Mouse (Mus musculus) right cerebral cortex, postnatal 36 days (tissue): ENCODE measurements at regions not wholly inside any gene's neighbourhood (a gene's known extent, or its start where the extent isn't known, plus 50 kb on each side); places are given as distances from the start of the nearest gene placed in this dataset.

Source experiments
- DNase-seq, 2 experiments: peaks; one replicate each; pipeline ENCODE4 v3.0.0; 2022; ENCODE audit warnings: low spot score in 2 of 2, mixed read lengths in 1 of 2

- DNase-seq = no peak
These were observed 337.9 kb upstream of the Eif4g2 start for GRCm38 (mm10) chr7:111420698-111421097.

- no peak for DNase-seq
These were observed 334.9 kb upstream of the Eif4g2 start for GRCm38 (mm10) chr7:111417735-111418134.

GRCm38 (mm10) chr7:111416061-111416460, 333.2 kb upstream of the Eif4g2 start:
- no peak for DNase-seq

DNA sequence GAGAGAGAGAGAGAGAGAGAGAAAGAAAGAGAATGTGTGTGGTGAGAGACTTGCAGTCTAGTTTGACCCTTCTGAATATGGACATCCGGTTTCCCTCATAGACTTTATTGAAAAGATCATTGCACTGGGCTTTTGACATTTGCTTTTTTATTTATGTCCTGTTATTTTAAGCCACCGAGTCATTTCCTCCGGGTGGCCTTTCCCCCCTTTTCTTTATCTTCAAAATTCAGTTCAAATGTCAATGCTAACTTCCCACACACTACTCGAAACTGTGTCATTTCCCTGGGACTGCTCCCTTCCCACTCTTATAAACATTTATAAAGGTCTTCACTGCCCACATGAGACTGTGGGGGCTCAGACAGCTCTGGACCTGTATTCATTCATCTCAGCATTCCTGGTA, 330.9 kb upstream of the Eif4g2 start:
- DNase-seq = no peak

DNA sequence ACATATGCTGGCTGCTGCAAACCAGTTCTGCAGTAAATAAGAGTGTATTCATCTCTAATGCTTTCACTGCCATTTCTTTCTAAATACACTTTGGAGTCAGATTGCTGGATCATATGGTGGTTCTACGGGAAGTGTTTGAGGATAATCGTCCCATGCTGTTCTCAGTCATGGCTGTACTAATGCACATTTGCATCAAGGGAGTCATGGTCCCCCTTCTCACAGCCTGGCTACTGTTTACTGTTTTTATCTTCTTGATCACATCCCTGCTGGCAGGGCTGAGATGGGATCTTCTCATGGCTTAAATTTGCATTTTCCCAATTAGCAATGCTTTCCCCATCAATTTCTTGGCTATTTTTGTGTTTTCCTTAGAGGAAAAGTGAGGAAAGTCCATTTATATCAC, 330.1 kb upstream of the Eif4g2 start:
- DNase-seq = no peak

DNA sequence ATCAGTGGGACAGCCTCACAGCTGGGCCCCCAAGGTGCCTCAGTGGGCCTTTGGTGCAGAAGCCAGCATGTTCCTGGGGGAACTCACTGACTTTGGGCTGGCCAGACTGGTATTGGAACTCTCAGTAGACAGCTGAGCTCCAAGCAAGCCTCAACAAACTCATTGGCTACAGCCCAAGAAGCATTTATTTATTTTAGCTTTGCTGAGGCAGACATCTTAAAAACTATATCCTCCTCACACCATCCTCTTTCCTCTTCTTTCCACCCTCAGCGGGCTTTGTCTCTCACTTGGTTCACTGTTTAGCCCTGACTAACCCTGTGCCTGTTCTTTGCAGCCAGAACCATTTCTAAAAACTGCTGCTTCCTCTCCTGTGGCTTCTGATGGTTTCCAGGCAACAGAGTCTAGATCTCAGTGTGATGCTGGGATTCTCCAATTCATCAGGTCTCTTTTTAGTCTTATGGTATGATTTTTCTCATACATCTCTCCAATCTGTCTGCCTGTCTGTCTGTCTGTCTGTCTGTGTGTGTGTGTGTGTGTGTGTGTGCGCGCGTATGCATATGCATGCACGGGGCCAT, 328.6 kb upstream of the Eif4g2 start:
- no peak for DNase-seq

DNA sequence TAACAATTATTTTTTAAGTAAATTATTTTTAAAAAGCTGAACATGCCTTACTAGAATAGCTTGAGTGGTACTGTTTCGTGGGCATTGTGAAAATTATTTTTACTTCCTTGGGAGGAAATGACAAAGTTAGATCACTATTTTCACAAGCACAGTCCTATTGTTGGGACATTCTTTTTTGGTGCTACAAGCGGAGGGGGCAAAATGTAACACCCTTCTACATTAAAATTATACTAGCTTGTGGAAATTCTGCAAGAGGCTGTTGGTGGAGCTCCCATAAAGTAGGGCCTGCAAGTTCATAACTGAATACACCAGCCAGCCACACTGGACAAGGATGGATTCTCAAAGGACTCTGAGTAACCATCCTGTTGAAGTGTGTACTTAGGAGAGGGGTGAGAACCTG, 313.1 kb upstream of the Eif4g2 start:
- peak in 1 of 2 experiments; percentile 62 for DNase-seq

- no peak for DNase-seq
These were observed 312.3 kb upstream of the Eif4g2 start for GRCm38 (mm10) chr7:111395111-111395510.

- DNase-seq = no peak
These were observed 311.0 kb upstream of the Eif4g2 start for GRCm38 (mm10) chr7:111393846-111394245.

DNA sequence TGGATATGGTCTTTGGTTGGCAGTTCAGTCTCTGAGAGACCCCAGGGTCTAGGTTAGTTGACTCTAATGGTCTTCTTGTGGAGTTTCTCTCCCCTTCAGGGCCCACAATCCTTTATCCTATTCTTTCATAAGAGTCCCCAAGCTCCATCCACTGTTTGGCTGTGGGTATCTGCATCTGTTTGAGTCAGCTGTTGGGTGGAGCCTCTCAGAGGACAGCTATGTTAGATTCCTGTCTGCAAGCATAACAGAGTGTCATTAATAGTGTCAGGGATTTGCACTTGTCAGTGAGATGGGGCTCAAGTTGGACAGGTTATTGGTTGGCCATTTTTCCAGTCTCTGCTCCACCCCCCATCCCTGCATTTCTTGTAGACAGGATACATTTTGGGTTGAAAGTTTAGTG, 306.9 kb upstream of the Eif4g2 start:
- no peak for DNase-seq

- no peak for DNase-seq
These were observed 291.7 kb upstream of the Eif4g2 start for GRCm38 (mm10) chr7:111374534-111374933.

- no peak for DNase-seq
These were observed 290.7 kb upstream of the Eif4g2 start for GRCm38 (mm10) chr7:111373380-111374173.

GRCm38 (mm10) chr7:111370421-111370887, 287.6 kb upstream of the Eif4g2 start:
- no peak for DNase-seq

GRCm38 (mm10) chr7:111368296-111369004, 285.6 kb upstream of the Eif4g2 start:
- DNase-seq = no peak

DNA sequence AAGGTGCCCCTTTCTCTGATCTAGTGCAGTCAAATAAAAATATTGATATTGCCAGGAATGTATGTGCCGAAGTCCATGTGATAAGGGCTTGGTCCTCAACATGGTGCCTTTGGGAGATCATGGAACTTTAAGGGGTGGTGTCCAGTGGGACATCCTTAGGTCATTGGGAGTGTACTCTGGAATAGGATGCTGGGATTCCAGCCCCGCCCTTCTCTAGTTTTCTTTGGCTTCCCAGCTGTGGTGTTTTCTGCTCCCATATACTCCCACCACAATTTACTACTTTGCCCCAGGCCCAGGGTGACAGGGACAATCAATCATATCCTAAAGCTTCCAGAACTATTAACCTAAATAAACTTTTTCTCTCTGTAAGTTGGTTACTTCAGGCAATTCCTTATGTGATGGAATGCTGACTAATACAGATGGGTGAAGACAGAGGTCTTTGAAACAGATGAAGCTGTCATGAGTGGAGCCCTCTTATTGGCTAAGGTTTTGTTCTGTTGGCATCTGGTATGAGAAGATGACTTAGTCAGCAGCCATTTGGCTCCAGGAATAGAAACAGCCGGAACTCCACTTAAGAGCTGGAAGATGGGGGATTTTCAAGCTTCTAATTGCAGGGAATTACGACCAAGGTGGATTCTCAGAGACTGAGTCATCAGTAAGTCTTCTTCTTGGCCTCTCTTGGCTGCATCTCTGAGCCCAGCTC, 284.3 kb upstream of the Eif4g2 start:
- DNase-seq = no peak

DNA sequence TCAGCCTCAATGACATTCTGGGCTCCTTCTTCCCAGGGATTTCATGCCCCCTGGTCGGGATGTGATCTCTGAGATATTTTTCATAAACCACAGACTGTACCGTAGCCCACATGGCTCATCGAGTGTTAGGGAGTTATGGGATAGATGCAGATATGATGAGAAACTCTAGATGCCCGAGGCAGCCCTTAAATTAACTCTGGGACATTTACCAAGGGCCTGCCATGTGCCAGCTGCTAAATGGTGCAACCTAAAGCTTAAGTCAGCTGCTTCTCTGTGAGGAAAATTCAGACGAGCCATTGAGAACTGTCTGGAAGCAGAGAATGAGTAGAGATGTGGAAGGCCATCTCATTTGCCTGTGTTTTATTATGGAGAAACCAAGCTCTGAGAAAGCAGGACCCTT, 282.6 kb upstream of the Eif4g2 start:
- DNase-seq = no peak

GRCm38 (mm10) chr7:111363206-111363605, 280.4 kb upstream of the Eif4g2 start:
- DNase-seq = peak; percentile 24 to 54

DNA sequence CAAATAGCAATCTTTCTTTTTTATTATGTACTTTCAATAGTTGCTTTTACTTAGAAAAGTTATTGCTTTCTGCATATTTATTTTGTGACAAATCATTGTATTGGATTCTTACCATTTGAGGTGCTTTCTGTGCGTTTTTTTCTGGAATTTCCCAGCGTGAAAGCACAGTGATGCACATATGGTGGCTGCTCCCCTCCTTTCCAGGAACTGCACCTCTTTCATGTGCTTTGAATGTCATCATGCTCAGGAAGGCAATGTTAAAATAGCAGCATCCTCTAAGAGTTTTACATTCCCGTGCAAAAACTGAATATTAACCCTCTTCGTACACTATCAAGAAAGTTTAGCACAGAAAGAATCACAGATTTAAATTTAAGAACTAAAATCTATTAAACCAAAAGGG, 279.8 kb upstream of the Eif4g2 start:
- DNase-seq = no peak

DNA sequence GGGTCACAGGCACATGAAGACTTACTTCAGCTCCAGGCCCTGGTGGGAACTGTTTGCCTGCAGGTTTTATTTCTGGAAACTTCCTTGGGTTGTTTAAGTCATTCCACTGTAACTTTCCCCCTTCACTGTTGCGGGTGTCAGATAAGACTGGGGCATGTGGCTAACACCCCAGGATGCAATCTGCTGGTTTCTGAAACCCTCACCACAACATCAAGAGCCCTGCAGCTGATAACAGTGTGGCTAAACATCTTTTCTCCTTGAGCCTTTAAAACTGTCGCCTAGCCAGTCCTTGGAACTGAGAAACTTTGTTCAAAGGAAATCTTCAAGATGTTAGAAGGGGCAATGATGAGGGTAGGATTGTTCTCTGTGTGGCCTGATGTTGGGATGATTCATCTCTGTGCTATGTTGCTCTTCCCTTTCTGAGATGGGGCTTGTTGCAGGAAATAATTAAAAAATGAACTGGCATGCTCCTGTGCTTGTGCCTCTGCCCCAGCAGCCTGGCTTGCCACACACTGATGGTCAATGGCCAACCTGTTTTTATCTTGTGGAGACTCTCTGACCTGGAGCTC, 272.3 kb upstream of the Eif4g2 start:
- DNase-seq = no peak

GRCm38 (mm10) chr7:111354066-111354465, 271.2 kb upstream of the Eif4g2 start:
- no peak for DNase-seq

- DNase-seq = no peak
These were observed 269.3 kb upstream of the Eif4g2 start for GRCm38 (mm10) chr7:111352176-111352575.

DNA sequence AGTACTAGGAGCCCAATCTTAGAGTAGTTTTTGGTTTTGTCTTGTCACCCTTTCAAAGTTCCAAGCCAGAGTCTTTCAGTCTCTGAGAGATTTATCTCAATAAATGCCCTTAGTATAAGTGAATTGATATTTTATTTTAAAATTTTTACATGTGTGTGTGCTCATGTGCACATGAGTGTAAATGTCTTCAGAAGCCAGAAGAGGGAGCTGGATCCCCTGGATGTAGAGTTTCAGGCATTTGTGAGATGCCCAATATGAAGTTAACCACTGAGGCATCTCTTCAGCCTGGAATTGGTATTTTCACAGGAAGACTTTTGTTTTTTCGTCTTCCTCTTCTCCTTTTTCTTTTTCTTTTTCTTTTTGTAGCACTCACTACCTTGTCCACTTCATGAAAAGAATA, 262.3 kb upstream of the Eif4g2 start:
- no peak for DNase-seq
